ENCODE assay signal across 8 mouse cellular contexts in genomic region chr6:31126131-31126871, GRCm38 (mm10).
DNase-seq lines count a peak whose midpoint lies in the region; ATAC-seq and TF ChIP-seq lines count a peak whose summit lies in the region.

No protein-coding gene starts in this region.

- WGBS in kidney, adult 2 months = 68% methylated on average over 15 of the region's 15 CpGs
- 12% methylated on average over 15 of the region's 15 CpGs for whole genome bisulfite sequencing in liver, embryonic 15.5 days (ENCODE audit: insufficient replicate concordance)
- 92% methylated on average over 15 of the region's 15 CpGs for WGBS in midbrain, embryonic 13.5 days

- H3K4me2 ChIP-seq in liver, embryonic 15.5 days = peak overlapping the region; percentile 76
- H3K4me2 ChIP-seq in midbrain, embryonic 13.5 days (replicated peaks) = no peak overlapping the region

- peaks cover 43% of the 10 kb centered on the region for H3K4me1 ChIP-seq in kidney, adult 2 months (ENCODE audit: control insufficient read depth, insufficient read depth, low read length)
- H3K4me1 ChIP-seq in brown adipose tissue, adult 24 weeks (ENCODE audit: control insufficient read depth, insufficient read depth, insufficient read length, low read length) = peaks cover 35% of the 10 kb centered on the region
- H3K4me1 ChIP-seq in liver, embryonic 15.5 days (replicated peaks) = peaks cover 27% of the 10 kb centered on the region
- H3K4me1 ChIP-seq in midbrain, embryonic 13.5 days (replicated peaks) = peaks cover 2% of the 10 kb centered on the region; the same call in 1 of the 2 replicates

- H3K27me3 ChIP-seq in kidney, adult 2 months (replicated peaks; ENCODE audit: control insufficient read depth, insufficient read depth, low read length) = no peaks in the 10 kb centered on the region
- no peaks in the 10 kb centered on the region for H3K27me3 ChIP-seq in liver, embryonic 15.5 days
- H3K27me3 ChIP-seq in midbrain, embryonic 13.5 days = no peaks in the 10 kb centered on the region

- TF ChIP-seq POLR2A in kidney, adult 2 months (IDR thresholded peaks at IDR 0.05; ENCODE audit: low read depth, low read length) = no peak

- peak; percentile 53 for ATAC-seq in liver, embryonic 15.5 days (ENCODE audit: insufficient read depth)
- ATAC-seq in midbrain, embryonic 13.5 days = no peak

- no peak for TF ChIP-seq CTCF in kidney, adult 2 months (conservative IDR thresholded peaks at IDR 0.05; ENCODE audit: insufficient read depth, insufficient read length, low read depth, low read length)

- DNase-seq in kidney, adult 2 months = no peak
- DNase-seq in kidney, adult 9 months = no peak
- peak; percentile 30 to 64 for DNase-seq in thymus, adult 18-20 months
- DNase-seq in cerebellum, adult 8-10 months = no peak
- DNase-seq in retina, postnatal 1 day = no peak

- H3K9ac ChIP-seq in liver, embryonic 15.5 days = peak overlapping the region; percentile 52
- H3K9ac ChIP-seq in midbrain, embryonic 13.5 days (replicated peaks) = no peak overlapping the region

- no peaks in the 10 kb centered on the region for H3K36me3 ChIP-seq in kidney, adult 2 months (ENCODE audit: control insufficient read depth, insufficient read depth, low read length)
- no peaks in the 10 kb centered on the region for H3K36me3 ChIP-seq in liver, embryonic 15.5 days (replicated peaks)
- no peaks in the 10 kb centered on the region for H3K36me3 ChIP-seq in midbrain, embryonic 13.5 days

- 0 out of 2 replicates have a peak overlapping the region, but pooled peaks have one; percentile 10 for H3K27ac ChIP-seq in kidney, adult 2 months (ENCODE audit: insufficient read depth, low read depth, low read length)
- H3K27ac ChIP-seq in brown adipose tissue, adult 24 weeks (replicated peaks; ENCODE audit: low read depth, low read length) = peak overlapping the region; percentile 59
- H3K27ac ChIP-seq in liver, embryonic 15.5 days (replicated peaks) = peak overlapping the region; percentile 78
- H3K27ac ChIP-seq in midbrain, embryonic 13.5 days = no peak overlapping the region

- peak overlapping the region; percentile 2; the same call in 1 of the 2 replicates for H3K4me3 ChIP-seq in kidney, adult 2 months (ENCODE audit: insufficient read depth, low read depth, low read length)
- H3K4me3 ChIP-seq in brown adipose tissue, adult 24 weeks (ENCODE audit: insufficient read depth, low read depth, low read length) = peak overlapping the region; percentile 45
- H3K4me3 ChIP-seq in liver, embryonic 15.5 days (replicated peaks) = peak overlapping the region; percentile 60
- no peak overlapping the region for H3K4me3 ChIP-seq in midbrain, embryonic 13.5 days (replicated peaks)

- H3K9me3 ChIP-seq in liver, embryonic 15.5 days (replicated peaks) = no peaks in the 10 kb centered on the region
- no peaks in the 10 kb centered on the region for H3K9me3 ChIP-seq in midbrain, embryonic 13.5 days

Comparison
In these comparisons a context has a peak if more than half of its experiments do, and no peak if none do; other contexts are left out.
1. DNase-seq: peak in thymus, adult 18-20 months (2 of 2); none in kidney, adult 2 months (single experiment), kidney, adult 9 months (single experiment), cerebellum, adult 8-10 months (single experiment) and retina, postnatal 1 day (single experiment).